Mouse (Mus musculus): Measurements from ENCODE around the gene Stx8.

- TF ChIP-seq CTCF (IDR thresholded peaks at IDR 0.05; ENCODE audit: low read depth) (no peak), EP300 (optimal IDR thresholded peaks at IDR 0.05) (no peak)
Observed at GRCm38 (mm10) chr11:68012207-68012606, 46.2 kb downstream of the Stx8 start.

Data from stomach, postnatal 0 days (tissue).